Mouse (Mus musculus) brain, embryonic 18.5 days (tissue): Measurements from ENCODE around the gene Arhgap23.

Experiments used
- DNase-seq: peaks from one replicate; pipeline ENCODE4 v3.0.0-alpha.2; 2012; ENCODE audit warnings: low read depth, low spot score

The Arhgap23 gene

DNA sequence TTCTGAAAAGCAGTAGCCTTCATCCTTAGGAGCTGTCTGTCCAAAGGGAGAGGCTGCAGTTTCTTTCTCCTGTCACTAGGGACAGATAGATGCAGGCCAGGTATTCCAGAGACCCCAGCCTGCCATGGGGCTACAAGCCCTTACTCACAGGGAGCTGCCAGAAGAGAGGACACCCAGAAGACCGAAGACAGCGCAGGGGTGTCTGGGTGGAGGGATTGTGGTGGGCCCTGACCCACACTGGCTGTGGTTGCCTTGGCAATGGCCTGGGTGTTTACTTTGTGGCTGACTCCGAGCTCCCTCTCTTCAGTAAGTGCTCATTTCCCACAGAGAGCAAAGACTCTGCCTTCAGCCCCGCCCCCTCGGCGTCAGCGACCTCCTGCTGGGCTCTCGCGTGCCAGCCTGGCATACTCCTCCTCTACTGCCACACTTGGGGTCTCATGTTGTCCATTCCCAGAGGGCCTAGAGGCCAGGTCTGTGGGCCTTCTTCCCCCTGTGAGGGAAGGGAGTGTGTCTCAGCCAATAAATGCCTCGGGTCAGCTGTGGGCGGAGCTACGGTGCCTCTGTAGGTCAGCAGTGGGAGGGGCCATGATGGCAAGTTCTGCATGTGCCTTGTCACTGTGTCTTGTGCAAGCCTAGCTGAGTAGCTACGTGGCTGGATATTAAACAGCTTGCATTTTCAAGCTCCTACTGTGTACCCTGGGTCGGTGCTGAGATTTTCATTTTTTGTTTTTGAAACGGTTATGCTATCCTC, 19.5 kb downstream of the Arhgap23 start:
- no peak for DNase-seq

- DNase-seq = no peak
These were observed 20.6 kb downstream of the Arhgap23 start for GRCm38 (mm10) chr11:97435808-97436491.

DNA sequence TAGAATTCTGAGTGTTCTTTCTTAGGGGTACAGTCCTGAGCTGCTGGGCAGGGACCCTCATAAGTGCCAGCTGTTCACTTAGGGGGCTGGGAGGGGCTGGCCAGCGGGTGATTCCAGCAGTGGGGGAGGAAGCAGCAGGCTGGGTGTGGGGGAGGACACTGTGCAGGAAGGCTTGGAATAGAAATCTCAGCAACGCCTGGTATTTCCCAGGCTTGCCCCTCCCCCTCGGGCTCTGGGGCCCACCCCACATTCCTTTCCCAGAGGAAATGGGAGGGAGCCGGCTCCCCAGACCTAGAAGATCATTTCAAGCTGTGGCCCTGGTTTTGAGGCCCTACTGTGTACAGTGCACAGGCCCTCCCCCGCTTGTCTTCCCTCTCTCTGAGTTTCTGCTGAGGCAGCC, 22.4 kb downstream of the Arhgap23 start:
- no peak for DNase-seq

- DNase-seq = no peak
These were observed 23.5 kb downstream of the Arhgap23 start for GRCm38 (mm10) chr11:97438868-97439267.

DNA sequence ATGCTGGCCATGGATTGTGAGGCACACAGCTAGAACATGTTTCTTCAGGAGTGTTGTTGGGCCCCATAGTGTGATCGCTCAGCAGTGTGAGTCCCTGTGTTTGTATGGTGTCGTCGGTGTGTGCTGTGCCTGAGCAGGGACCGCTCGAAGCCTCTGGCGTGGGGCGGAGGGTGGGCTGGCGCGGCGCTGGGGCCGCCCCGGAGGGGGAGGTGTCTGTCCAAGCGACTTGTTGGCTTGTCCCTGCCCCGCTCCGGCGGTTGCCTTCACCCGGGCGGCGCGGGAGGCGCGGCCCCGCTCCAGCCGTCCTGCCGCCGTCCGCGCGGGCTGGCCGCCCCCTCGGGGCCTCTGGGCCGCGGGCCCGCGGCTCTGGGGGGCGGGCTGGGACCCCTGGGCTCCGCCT, 24.6 kb downstream of the Arhgap23 start:
- no peak for DNase-seq

- DNase-seq = no peak
These were observed 25.1 kb downstream of the Arhgap23 start for GRCm38 (mm10) chr11:97440441-97440881.

- no peak for DNase-seq
These were observed 25.8 kb downstream of the Arhgap23 start for GRCm38 (mm10) chr11:97441036-97441657.

DNA sequence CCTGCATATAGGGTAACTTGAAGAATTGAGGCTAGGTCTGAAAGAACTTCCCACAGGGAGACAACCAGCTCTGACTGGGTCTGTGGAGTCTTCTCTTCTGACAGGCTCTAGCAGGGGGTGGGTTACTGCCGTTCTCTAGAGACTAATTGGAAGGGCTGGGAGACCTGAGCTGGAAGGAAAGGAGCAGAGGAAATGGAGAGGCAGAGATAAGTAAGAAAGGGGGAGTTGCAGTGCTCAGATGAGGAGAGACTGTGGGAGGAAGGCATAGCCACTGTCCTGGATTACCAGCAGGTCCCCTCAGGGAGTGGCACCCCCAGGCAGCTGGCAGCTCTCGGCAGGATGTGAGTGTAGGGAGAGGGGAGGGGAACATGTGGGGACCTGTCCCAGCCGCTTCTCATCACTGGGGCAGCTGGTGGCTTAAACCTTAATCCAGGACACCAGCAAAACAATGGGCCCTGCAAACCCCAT, 26.4 kb downstream of the Arhgap23 start:
- DNase-seq = no peak

DNA sequence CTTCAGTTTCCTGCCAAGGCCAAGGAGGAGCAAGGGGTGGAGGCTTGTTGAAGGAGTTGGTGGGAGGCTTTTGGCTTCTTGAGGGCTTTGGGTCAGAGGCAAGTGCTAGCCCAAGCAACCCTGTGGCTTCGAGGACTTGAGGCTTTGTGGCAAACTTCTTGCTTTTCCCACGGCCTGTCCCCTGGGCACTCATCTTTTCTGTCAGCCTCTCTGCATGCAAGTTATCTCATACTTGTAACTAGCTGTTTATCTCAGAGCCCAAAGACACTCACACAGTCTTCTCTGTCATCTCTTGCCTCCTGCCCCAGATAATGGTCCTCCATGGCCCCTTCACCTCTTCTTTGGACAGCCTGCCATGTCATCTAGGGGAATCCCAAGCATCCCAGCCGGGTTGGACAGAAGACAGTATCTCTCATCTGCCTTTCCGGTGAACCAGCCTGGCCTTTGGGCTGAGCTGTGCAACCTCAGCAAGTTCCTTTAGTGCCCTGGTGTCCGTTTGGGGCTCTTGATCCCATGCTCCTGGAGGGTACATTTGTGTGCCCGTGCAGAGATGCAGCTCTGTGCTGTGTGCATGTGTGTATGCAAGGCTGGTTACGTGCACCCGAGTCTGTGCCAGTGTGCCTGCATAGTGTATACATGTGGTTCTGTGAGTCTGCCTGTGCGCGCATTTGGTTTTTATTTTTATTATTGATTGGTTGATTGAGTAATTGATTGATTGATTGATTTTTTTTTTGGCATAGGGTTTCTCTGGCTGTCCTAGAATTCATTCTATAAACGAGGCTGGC, 27.8 kb downstream of the Arhgap23 start:
- DNase-seq = no peak

DNA sequence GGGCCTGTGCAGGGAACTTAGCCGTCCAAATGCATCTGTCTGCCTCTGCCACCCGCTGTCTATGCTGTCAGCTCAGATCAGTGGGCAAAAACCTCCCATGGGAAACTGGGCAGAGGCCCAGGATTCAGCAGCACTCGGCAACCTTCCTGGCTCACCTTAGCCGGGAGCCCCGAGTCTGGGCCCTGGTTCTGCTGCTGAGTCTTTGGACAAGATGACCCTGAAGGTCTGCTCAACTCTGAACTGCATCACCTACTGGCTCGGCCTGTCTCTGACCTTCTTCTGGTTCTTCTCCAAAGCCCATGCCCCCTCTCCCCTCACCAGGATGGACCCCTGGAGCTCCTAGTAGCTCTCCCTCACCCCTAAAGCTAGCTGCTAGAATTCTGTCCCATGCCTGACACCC, 30.3 kb downstream of the Arhgap23 start:
- no peak for DNase-seq

GRCm38 (mm10) chr11:97445999-97446511, 30.7 kb downstream of the Arhgap23 start:
- no peak for DNase-seq

DNA sequence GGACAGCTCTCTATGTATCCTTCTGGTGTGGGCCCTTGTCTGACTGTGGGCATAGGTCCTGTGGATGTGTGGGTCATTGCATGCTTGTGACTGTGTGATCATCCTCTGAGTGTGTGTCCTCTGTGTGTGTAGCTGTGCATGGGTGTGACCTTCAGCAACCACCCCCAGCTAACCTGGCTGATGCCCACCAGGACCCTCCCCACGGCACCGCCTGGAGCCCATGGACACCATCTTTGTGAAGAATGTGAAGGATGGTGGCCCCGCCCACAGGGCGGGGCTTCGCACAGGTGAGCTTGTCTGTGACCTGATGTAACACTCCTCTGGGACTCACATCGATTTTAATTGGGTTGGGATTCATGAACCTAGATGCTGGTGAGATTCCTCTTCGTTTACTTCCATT, 32.6 kb downstream of the Arhgap23 start:
- DNase-seq = no peak

DNA sequence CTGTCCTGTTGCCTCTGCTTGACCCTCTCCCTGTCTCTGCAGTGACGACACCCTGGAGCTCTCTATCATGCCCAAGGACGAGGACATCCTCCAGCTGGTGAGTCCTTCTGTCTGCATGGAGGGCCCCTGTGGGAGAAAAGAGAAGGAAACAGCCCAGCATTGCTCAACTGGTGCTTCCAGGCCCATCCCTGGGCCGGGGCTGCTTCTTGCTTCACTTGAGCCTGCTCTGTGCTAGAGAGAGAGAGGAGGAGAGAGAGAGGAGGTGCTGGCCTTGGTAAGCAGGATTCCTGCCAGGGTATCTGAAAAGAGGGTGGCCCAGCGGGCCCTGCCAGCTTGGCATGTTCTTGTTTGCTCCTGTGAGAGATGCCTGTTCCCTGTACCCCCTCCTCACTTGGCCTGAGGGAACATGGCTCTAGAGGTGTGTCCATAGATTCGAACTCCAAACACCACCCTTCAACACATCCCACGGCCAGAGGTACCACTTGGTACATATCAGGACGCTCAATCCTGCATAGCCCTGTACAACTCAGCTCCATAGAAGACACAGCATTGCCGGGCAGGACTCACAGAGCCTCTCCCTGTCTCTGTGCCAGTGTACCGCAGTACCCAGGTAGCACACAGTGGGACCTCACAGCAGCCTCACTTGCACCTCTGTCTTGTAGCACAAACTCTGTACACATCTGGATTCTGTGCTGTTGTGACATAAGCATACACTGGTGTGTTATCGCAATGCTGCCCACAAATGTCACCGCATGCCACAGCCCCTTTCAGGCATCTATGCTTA, 33.5 kb downstream of the Arhgap23 start:
- DNase-seq = no peak

GRCm38 (mm10) chr11:97449601-97450293, 34.4 kb downstream of the Arhgap23 start:
- peak; percentile 69 for DNase-seq

GRCm38 (mm10) chr11:97450305-97450922, 35.1 kb downstream of the Arhgap23 start:
- DNase-seq = no peak

DNA sequence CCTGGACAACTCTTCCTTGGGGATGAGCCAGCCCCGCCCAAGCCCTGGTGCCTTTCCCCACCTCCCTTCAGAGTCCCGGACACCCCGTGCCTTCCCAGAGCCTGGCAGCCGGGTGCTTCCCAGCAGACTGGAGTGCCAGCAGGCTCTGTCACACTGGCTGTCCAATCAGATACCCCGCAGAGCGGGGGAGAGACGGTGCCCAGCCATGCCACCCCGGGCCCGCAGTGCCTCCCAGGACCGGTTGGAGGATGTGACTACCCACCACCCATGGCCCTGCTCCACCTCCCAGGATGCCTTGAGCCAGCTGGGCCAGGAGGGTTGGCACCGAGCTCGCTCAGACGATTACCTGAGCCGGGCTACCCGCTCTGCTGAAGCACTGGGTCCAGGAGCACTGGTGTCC, 36.3 kb downstream of the Arhgap23 start:
- DNase-seq = no peak

GRCm38 (mm10) chr11:97457120-97457519, 41.8 kb downstream of the Arhgap23 start:
- no peak for DNase-seq

- no peak for DNase-seq
These were observed 46.0 kb downstream of the Arhgap23 start for GRCm38 (mm10) chr11:97461307-97461820.

GRCm38 (mm10) chr11:97462538-97462937, 47.2 kb downstream of the Arhgap23 start:
- no peak for DNase-seq
